Mouse (Mus musculus): Measurements from ENCODE around the gene Elf2.

- no peak for TF ChIP-seq CTCF (IDR thresholded peaks at IDR 0.05; ENCODE audit: borderline replicate concordance, extremely low read depth, insufficient read depth, insufficient read length)
- no peak for TF ChIP-seq POLR2A (IDR thresholded peaks at IDR 0.05; ENCODE audit: borderline replicate concordance, extremely low read depth, insufficient read depth, insufficient read length, poor library complexity, severe bottlenecking)
Measured at GRCm38 (mm10) chr3:51219213-51219612, 121.2 kb downstream of the Elf2 start.
